Mouse (Mus musculus) CD8-positive naive resting alpha-beta T cell, adult 2 months (primary cell): ENCODE measurements at regions not wholly inside any gene's neighbourhood (a gene's known extent, or its start where the extent isn't known, plus 50 kb on each side); places are given as distances from the start of the nearest gene placed in this dataset.

Source experiments
- DNase-seq, 2 experiments: peaks; one replicate each; pipeline ENCODE4 v3.0.0; 2022; ENCODE audit warnings: low read depth in 2 of 2, low spot score in 2 of 2

DNA sequence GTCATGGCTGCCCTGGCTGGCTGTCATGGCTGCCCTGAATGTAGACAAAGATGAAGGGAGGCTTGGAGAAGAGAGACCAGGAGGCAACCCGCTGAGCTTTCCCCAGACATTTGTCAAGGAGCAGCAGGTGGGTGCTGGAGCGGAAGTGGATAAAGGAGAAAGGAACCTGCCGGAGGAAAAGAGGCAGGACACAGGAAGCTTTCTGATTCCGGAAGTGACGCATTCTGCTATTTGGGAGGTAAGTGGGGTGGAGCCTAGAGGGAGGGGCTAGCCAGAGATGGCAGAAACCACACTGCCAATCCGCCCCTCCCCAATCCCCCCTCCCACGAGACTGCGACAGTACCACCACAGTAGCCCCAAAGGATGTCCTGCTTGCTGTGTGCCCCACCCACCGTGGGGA is 80.1 kb downstream of the Gm572 start:
- DNase-seq = no peak

GRCm38 (mm10) chr4:148723934-148724719 is 80.1 kb upstream of the Casz1 start:
- DNase-seq = no peak

DNA sequence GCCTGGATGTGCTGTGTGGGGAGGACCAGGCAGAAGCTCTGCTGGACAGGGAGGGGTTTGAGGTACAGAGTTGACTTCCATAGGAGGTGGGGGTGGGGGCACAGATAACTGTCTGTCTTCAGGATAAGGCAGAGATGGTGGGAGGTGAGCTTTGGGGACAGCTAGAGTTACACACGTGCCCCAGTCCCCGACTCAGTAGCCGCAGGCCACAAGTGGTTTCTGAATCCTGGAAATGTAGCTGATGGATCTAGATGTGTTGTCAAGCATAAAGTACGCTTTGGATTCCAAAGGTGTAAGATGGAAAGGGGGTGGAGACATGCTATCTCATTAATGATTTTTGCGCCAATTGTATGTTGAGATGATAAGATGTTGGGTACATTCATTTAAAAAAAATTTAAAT is 75.4 kb upstream of the Casz1 start:
- DNase-seq = no peak

- no peak for DNase-seq
These were observed 72.6 kb upstream of the Casz1 start for GRCm38 (mm10) chr4:148731586-148731985.

DNA sequence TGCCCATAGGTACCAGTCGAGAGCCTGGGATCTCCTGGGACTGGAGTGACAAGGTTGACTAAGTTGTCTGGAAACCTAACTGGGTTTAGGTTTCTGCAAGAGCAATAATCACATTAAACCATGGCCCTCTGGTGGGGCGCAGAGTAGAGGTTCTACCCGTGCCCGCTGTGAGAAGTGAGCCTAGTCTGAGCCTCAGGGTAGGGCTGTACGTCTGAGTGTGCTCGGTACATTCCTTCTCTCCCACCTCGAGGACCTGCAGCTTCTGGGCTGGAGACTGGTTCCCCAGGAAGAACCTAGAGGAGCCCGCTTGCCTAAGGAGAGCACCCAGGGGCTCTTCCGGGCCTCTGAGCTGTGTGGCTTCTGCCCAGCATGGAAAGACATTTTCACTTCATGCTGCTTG is 70.2 kb upstream of the Casz1 start:
- DNase-seq = no peak

DNA sequence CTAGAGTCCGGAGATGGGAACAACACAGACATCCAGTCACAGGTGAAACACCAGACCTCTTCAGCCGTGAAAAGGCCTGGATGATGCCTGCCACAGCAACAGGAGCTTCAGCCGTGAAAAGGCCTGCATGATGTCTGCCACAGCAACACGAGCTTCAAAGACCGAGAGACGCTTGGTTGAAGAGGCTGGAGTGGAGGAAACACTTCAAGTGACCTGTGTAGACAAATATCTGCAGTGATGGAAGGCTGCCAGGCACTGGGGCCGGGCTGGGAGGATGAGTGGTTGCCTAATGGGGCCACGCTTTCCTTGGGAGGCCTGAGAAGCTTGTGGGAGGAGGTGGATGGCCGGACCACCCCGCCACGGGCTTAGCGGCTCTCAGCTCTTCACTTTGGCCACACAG is 69.7 kb upstream of the Casz1 start:
- no peak for DNase-seq

DNA sequence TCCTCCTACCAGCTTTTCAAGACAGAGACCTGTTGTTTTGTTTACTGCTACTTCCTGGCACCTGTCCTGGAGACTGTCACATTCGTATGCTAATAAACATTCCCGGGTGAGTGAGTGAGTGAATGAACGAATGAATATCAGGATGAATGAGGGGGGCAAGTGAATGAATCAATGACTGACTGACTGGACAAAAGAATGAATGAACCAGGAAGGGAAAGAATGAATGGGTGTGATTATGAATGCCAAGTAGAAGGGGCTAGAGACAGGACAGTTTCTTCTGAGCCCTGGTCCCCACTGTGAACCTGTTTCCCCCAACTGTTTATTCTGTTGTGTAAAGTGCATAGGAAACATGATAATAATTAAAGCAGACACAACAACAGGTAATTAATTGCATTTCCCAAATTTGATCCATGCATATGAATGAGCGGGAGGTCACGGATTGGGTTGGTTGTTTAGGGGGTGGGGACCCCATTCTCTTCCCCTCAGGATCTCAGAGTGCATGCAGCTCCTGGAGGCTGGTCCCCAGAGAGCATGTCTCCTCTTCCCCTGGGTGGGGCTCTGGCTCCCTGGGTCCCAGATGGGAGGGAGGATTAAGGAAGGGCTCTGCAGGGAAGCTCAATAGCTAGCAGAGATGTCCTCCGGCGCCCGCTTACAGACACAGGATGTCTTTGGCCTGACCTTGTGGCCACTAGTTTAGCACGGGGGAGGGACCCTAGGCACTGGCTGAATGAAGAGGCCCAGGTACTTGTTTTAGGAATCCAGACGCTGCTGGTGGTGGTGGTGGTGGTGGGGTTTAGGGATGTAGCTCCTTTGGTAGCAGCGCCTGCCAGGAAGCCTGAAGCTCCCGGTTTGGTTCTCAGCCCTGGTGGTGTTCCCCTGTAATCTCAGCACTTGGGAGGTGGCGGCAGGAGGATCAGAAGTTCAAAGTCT is 65.4 kb upstream of the Casz1 start:
- DNase-seq = no peak

DNA sequence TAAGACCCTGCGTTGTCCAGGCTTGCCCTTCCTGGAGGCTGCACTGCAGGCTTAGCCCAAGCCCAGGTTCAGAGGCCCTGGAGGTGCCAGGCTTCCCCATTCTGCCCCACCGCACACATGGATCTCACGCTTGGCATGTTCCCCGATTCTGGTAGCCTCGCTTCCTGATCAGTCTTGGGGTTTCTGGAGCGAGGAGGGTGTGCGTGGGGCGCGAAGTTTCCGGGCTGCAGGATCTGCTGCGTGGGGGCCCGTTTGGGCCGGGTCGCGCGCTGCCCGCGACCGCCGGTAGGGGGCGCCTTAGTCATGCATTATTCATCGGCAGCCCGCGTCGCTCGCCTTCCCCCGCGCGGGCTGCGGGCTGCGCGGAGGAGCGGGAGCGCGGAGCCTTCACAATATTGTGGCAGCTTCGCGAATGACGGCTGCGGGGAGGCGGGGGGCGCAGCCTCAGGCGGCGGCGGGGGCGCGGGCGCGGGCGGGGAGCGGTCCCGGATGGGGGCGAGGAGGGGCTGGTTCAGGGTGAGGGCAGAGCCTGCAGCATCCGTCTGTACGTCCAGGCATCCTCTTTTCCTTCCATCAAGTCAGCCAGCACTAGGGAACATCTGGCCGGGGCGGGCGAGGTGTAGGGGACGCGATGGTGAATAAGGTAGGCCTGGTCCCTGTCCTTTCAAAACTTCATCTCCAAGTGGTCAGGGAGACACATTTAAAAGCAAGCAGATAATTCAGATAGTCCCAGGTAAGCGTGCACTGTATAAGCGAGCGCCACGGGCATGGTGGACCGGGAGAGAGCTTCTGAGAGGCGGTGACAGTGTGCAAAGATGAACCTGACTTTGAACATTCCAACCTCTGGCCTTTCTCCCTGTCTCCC is 61.4 kb upstream of the Casz1 start:
- peak; percentile 49 to 69 for DNase-seq

- no peak for DNase-seq
These were observed 60.8 kb upstream of the Casz1 start for GRCm38 (mm10) chr4:148743414-148743844.

GRCm38 (mm10) chr4:148744053-148744452 is 60.2 kb upstream of the Casz1 start:
- no peak for DNase-seq

- no peak for DNase-seq
These were observed 57.5 kb upstream of the Casz1 start for GRCm38 (mm10) chr4:148746460-148747314.

GRCm38 (mm10) chr4:148747315-148747644 is 56.9 kb upstream of the Casz1 start:
- DNase-seq = no peak

GRCm38 (mm10) chr4:148750030-148750429 is 54.2 kb upstream of the Casz1 start:
- DNase-seq = no peak

- DNase-seq = no peak
These were observed 52.6 kb upstream of the Casz1 start for GRCm38 (mm10) chr4:148751591-148751990.

DNA sequence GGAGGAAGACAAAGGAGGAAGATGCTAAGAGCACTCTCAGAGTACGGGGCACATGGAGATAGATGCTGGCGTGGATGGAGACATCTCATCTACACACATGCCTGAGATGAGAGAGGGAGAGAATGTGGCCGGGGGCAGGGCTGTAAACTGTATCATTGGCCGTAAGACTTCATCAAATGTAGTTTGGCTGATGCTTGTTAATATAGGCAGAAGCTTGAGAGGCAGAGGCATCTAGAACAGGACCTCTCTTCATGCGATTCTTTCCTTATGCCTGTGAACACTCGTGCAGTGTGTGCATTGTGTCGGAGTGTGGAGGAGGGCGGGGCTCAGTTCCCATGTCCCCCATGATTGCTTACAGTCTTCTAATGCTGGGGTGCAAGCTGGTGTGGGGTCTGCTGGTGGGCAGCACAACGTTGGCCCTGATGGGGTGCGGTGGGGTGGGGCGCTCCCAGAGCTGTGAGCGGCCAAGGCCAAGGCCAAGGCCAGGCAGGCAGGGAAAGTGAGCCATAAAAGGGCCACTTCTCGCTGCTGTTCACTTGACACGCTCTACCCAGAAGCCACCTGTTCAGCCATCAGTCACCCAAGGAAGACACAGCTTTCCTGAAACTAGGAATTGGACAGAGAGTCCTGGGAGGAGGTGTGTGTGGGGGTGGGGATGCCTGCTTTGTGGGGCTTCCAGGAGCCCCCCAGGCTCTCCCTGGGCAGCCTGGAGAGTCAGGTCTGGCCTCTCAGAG is 51.7 kb upstream of the Casz1 start:
- DNase-seq = no peak

GRCm38 (mm10) chr4:148753143-148753798 is 51.0 kb upstream of the Casz1 start:
- no peak for DNase-seq

GRCm38 (mm10) chr4:148753849-148754248 is 50.4 kb upstream of the Casz1 start:
- DNase-seq = no peak
